Mouse (Mus musculus) right cerebral cortex, postnatal 4 days (tissue): ENCODE measurements around the gene Coro2a.
"Not testable (repeated sequence)": the region's sequence is repeated elsewhere in the genome, so short reads cannot be mapped to it uniquely, and the experiment has no call there.

Experiments used
- DNase-seq: peaks from one replicate; pipeline ENCODE4 v3.0.0-alpha.2; 2022

Coro2a gene

GRCm38 (mm10) chr4:46601844-46602423, at the start of gene Coro2a:
Gene Coro2a (minus strand): TSS chr4:46602202.
- peak; percentile 94 for DNase-seq

DNA sequence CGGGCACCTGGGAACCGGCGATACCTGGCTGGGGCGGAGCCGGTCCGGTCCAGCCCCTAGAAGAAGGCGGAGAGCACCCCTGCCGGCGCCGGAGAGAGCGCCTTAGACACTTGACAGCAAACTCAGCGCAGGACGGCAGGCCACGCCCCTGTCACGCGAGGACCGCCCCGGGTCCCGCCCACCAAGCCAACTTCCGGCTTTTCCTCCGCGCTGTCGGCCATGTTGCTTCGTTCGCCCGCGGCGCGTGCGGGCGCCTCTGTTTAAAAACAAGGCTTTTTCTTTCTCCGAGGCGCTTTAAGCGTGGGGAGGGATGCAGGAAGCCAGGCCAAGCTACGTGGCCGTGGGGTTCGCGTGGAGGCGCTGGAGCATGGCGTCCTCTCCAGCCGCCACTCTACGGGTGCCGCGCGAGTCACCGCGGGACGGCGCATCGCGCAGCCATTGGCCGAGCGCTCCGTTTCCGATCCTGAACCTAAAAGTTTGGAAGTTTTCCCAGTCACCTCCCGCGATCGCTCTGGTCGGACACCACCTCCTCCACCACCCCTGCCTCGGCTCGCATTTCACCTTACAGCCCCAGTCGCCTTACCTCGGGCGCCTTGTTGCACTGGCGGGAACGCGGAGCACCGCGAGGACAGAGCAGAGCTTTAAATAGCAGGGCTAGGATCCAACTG, 48.2 kb upstream of the Coro2a start, which contains the start of gene Tbc1d2:
TSS of gene Tbc1d2 (minus strand) at position 124 of the 668 bp plus-strand sequence.
- DNase-seq = peak; percentile 87

GRCm38 (mm10) chr4:46649161-46649560, 47.2 kb upstream of the Coro2a start:
- no peak for DNase-seq

DNA sequence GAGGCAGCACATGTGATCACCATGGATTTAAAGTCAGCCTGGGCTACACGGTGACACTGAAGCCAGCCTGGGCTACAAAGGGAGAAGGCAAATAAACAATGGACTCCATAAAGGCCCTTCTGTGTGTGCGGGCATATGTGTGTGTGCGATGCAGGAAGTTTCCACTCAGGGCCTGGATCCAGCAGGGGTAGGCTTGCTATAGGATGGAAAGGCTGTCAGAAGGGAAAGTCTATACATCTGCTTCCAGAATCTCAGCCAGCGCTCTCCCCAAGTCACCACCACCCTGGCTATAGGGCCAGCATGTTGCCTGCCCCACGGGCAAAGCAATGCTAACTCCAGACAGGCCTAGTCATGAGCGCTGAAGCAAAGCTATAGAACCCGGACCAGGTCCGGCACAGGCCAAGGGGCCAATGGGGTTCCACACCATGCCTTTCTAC, 41.7 kb upstream of the Coro2a start:
- DNase-seq = no peak

GRCm38 (mm10) chr4:46642924-46643675, 41.1 kb upstream of the Coro2a start:
- no peak for DNase-seq

GRCm38 (mm10) chr4:46641283-46641682, 39.3 kb upstream of the Coro2a start:
- DNase-seq = no peak

- DNase-seq = no peak
These were observed 37.9 kb upstream of the Coro2a start for GRCm38 (mm10) chr4:46639866-46640265.

- not testable (repeated sequence) for DNase-seq
These were observed 35.2 kb upstream of the Coro2a start for GRCm38 (mm10) chr4:46637250-46637649.

- DNase-seq = no peak
These were observed 33.9 kb upstream of the Coro2a start for GRCm38 (mm10) chr4:46635702-46636430.

GRCm38 (mm10) chr4:46634881-46635280, 32.9 kb upstream of the Coro2a start:
- DNase-seq = no peak

DNA sequence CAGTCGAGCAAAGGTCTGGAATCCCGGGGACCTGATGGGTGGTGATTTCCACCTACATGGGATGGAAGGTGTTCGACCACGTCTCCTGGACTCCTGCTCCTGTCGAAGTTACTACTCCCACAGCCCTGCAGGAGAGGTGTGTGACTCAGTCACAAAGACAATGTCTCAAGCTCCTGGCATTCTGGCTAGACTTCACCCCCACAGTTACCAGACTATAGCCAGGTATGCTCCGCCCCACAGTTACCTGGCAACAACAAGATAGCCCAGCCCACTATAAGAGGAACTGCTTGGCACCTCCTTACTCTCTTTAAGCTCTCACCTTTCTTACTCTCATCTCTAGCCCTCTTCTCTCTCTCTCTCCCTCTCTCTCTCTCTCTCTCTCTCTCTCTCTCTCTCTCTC, 31.6 kb upstream of the Coro2a start:
- DNase-seq = not testable (repeated sequence)

DNA sequence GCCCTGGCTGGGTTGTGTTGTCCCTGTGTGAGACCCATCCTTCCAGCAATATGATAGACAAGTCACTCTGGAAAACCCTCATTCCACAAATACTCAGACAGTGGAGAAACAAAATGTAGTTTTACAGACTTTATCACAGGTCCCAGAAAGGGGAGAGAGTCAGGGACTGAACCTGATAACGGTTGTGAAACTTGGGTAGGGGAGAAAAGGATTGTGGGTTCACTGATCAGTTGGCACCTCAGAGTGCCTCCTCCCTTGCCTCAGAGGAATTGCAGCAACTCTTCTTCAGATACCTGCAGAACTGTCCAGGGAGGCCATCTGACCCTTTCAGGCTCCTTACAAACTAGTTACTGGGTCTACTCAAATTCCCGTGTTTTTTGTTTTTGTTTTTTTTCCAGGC, 30.5 kb upstream of the Coro2a start:
- DNase-seq = no peak

GRCm38 (mm10) chr4:46630390-46630789, 28.4 kb upstream of the Coro2a start:
- no peak for DNase-seq

GRCm38 (mm10) chr4:46628873-46629272, 26.9 kb upstream of the Coro2a start:
- DNase-seq = no peak

GRCm38 (mm10) chr4:46628081-46628480, 26.1 kb upstream of the Coro2a start:
- DNase-seq = no peak

GRCm38 (mm10) chr4:46625101-46625500, 23.1 kb upstream of the Coro2a start:
- DNase-seq = no peak

GRCm38 (mm10) chr4:46623007-46623406, 21.0 kb upstream of the Coro2a start:
- no peak for DNase-seq

- no peak for DNase-seq
These were observed 18.9 kb upstream of the Coro2a start for GRCm38 (mm10) chr4:46620946-46621345.

DNA sequence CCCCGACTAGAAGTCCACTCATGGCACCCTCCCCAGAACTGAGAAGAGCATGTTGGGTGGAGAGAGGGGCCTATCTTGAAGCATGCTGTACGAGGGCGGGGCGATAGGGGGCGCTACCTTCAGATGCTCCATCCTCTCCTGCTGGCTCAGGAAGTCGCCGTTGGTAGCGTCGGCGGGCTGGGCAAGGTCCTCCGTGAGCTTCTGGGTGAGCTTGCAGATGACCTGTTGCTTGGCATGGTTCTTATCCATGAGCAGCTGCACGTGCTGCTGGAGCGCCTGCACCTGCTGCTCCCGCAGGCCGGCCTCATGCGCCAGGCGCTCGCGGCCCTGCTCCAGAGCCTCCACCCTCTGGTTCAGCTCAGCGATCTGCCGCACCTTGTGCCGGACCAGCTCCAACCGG, 18.3 kb upstream of the Coro2a start:
- no peak for DNase-seq

GRCm38 (mm10) chr4:46618196-46618817, 16.3 kb upstream of the Coro2a start:
- DNase-seq = no peak

- DNase-seq = no peak
These were observed 15.4 kb upstream of the Coro2a start for GRCm38 (mm10) chr4:46617408-46617807.

DNA sequence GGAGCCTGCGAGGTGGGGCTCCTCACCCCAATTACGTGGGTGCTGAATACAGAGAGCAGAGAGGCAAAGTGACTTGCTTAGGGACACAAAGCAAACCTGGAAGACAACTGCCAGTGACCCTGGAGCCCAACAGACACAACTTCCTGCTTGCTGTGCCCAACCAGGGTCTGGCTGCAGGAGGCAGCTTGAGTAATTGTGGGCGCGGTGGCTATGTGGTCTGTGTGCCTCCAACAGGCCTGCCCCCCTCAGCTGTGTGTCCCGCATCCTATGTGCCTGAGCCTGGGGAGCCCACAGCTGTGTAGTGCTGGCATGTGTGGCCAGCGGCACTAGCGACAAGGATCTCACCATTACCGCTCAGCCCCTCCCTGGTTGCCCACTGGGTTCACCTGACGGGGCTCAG, 12.6 kb upstream of the Coro2a start:
- DNase-seq = no peak

GRCm38 (mm10) chr4:46613618-46614017, 11.6 kb upstream of the Coro2a start:
- no peak for DNase-seq
